Mouse (Mus musculus) G1E-ER4 (cell line): ENCODE data around the gene Retn. TPM values are rescaled to one million over a fixed set of nuclear protein-coding genes. Genes with fewer than 3 reads are reported as not detected.

Experiments used
- GATA1 ChIP-seq: IDR thresholded peaks from one replicate; pipeline ENCODE4 v1.8.0; 2012; ENCODE audit warnings: low read length, inconsistent platforms
- polyA plus RNA-seq: library from polyadenylated mRNA; stranded (reverse); fragments of >175 nt; gene quantifications from 2 replicates; pipeline ENCODE4 v1.2.3, GENCODE M21; 2012

Retn gene
- polyA plus RNA-seq, 1 experiment, result not detected

GRCm38 (mm10) chr8:3679656-3680055, 24.1 kb downstream of the Retn start:
- no peak for TF ChIP-seq GATA1

- TF ChIP-seq GATA1, result no peak
Measured at GRCm38 (mm10) chr8:3682435-3682834, 26.9 kb downstream of the Retn start.

- TF ChIP-seq GATA1, result no peak
Measured at GRCm38 (mm10) chr8:3683408-3684176, 28.0 kb downstream of the Retn start.

GRCm38 (mm10) chr8:3684530-3684929, 29.0 kb downstream of the Retn start:
- no peak for TF ChIP-seq GATA1

- no peak for TF ChIP-seq GATA1
Measured at GRCm38 (mm10) chr8:3685422-3685821, 29.9 kb downstream of the Retn start.

- TF ChIP-seq GATA1, result no peak
Measured at GRCm38 (mm10) chr8:3687537-3687936, 32.0 kb downstream of the Retn start.

- no peak for TF ChIP-seq GATA1
Measured at GRCm38 (mm10) chr8:3690774-3691173, 35.2 kb downstream of the Retn start.

GRCm38 (mm10) chr8:3694121-3694520, 38.6 kb downstream of the Retn start, which contains the start of gene Fcer2a:
TSS of gene Fcer2a (minus strand) at chr8:3694175.
- no peak for TF ChIP-seq GATA1

- no peak for TF ChIP-seq GATA1
Measured at GRCm38 (mm10) chr8:3701491-3701890, 45.9 kb downstream of the Retn start.

- TF ChIP-seq GATA1, result no peak
Measured at GRCm38 (mm10) chr8:3705711-3706110, 50.1 kb downstream of the Retn start.

- no peak for TF ChIP-seq GATA1
Measured at GRCm38 (mm10) chr8:3707611-3708010, 52.0 kb downstream of the Retn start.

Other genes starting within 250 kb of the Retn start
- gene Pex11g, start 188.1 kb upstream of the Retn start, polyA plus RNA-seq, result 0.45 and 0.79 TPM in 2 replicates
- gene Tex45, start 184.9 kb upstream of the Retn start, polyA plus RNA-seq, result 0.04 TPM in 1 of 2 replicates, not detected in the other
- gene Zfp358, start 162.6 kb upstream of the Retn start, polyA plus RNA-seq, result 14.9 and 16.7 TPM in 2 replicates
- gene Mcoln1, start 155.3 kb upstream of the Retn start, polyA plus RNA-seq, result 106 and 187 TPM in 2 replicates
- gene Pnpla6, start 140.4 kb upstream of the Retn start, polyA plus RNA-seq, result 23.2 and 24.6 TPM in 2 replicates
- gene C330021F23Rik, start 87.8 kb upstream of the Retn start, polyA plus RNA-seq, result not detected in 2 replicates
- not detected in 2 replicates for gene Camsap3, start 68.5 kb upstream of the Retn start, polyA plus RNA-seq
- gene Xab2, start 34.5 kb upstream of the Retn start, polyA plus RNA-seq, result 38.8 and 51.5 TPM in 2 replicates
- 50.5 and 55.8 TPM in 2 replicates for gene Pet100, start 34.2 kb upstream of the Retn start, polyA plus RNA-seq
- not detected in 2 replicates for gene Pcp2, start 30.2 kb upstream of the Retn start, polyA plus RNA-seq
- gene Stxbp2, start 24.8 kb upstream of the Retn start, polyA plus RNA-seq, result 250 and 417 TPM in 2 replicates
- not detected in 2 replicates for gene Mcemp1, start 10.0 kb downstream of the Retn start, polyA plus RNA-seq
- not detected in 2 replicates for gene Fcor, start 16.6 kb downstream of the Retn start, polyA plus RNA-seq
- gene Trappc5, start 20.5 kb downstream of the Retn start, polyA plus RNA-seq, result 22.4 and 25.8 TPM in 2 replicates
- gene Fcer2a, start 38.4 kb downstream of the Retn start, polyA plus RNA-seq, result not detected in 2 replicates
- not detected in 2 replicates for gene Clec4g, start 64.9 kb downstream of the Retn start, polyA plus RNA-seq
- gene Cd209a, start 93.2 kb downstream of the Retn start, polyA plus RNA-seq, result not detected in 2 replicates
- gene Cd209e, start 198.5 kb downstream of the Retn start, polyA plus RNA-seq, result not detected in 2 replicates
- gene Cd209d, start 222.8 kb downstream of the Retn start, polyA plus RNA-seq, result not detected in 2 replicates